Mouse (Mus musculus): ENCODE results near the gene Rbm28.

Gene Rbm28

DNA sequence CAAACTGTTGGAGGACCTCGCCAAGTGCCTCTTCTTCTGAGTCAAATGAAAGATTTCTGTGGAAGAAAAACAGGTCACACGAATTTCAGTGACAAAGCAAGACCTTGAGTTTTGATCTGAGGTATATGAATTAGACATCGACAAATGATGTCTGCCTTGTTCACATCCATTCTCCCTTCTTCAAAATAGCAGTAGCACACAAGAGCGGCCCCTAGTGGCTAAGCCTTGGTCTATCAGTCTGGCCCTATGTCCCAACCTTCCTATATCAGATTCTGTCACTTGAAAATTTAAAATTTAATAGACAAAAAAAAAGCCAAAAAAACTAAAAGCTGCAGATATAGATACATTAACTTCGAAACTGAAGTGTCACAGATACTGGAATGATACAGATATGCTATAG is 21.2 kb downstream of the Rbm28 start:
- DNase-seq (ENCODE audit: low spot score) = peak; percentile 72

GRCm38 (mm10) chr6:29137441-29137840 is 27.4 kb downstream of the Rbm28 start:
- DNase-seq (ENCODE audit: low spot score) = no peak

DNA sequence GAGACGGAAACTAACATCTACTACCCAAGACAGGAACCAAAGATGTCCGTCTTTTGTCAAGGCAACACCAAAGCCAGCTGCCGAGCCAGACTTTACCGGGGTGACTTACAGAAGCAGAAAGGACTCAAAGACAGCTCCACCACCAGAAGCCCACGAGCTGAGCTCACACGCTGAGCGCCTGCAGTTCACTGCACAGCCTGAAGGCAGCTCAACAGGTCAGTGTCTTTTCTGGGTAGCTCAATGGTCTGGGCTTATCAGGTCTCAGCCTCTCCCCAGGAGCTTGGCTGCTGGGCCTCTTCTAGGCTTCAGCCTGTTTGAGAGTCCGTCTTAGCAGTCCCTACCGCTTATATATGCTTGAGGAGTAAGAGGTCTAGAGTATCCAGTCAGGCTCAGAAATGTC is 31.7 kb downstream of the Rbm28 start:
- DNase-seq (ENCODE audit: low spot score) = no peak

DNA sequence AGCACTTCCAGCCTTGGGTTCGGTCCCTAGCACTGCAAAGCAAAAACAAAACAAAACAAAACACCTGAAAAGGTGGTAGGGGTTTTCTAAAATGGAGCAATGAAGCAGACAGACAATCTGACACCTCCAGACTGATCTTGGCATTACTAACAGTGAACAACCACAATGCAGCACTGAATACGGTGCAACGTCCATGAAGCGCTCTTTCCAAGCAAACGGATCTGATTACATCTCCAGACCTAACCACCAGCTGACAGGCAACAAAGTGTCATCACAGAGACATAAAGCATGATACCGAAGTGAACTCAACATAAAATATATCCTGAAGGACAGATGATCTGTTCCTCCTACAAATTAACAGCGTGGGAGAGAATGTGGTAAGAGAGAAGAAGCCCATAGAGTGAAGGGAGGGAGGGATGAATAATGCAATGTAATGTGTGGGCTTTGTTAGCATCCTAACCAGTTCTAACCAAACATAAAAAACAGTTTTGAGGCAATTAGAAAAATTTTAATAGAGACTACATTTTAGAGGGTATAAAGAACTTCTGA is 37.9 kb downstream of the Rbm28 start:
- no peak for DNase-seq (ENCODE audit: low spot score)

GRCm38 (mm10) chr6:29119990-29120389 is 44.8 kb downstream of the Rbm28 start:
- no peak for DNase-seq (ENCODE audit: low spot score)

- DNase-seq (ENCODE audit: low spot score) = no peak
Observed at GRCm38 (mm10) chr6:29118963-29119362, 45.8 kb downstream of the Rbm28 start.

DNA sequence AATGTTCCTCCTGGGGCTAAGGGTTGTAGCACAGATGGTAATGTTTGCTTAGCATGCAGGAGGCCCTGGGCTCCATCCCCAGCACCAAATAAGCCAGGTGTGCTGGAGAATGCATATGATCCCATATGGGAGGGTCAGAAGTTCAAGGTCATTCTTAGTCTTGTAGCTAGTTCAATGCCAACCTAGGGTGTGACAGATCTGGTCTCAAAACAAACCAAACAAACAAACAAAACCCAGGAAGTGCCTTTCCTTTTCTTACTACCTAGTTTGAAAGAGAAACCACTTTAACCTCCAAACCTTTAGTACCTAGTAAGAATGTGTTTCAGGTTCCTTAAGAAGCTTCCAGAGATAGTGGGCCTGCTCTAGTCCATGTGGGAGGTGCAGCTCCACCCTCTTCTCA is 46.6 kb downstream of the Rbm28 start:
- DNase-seq (ENCODE audit: low spot score) = no peak

- DNase-seq (ENCODE audit: low spot score) = no peak
Observed at GRCm38 (mm10) chr6:29117417-29118104, 47.2 kb downstream of the Rbm28 start.

- DNase-seq (ENCODE audit: low spot score) = no peak
Observed at GRCm38 (mm10) chr6:29115756-29116155, 49.0 kb downstream of the Rbm28 start.

- no peak for DNase-seq (ENCODE audit: low spot score)
Observed at GRCm38 (mm10) chr6:29111501-29111900, 53.3 kb downstream of the Rbm28 start.

GRCm38 (mm10) chr6:29108376-29108775 is 56.4 kb downstream of the Rbm28 start:
- no peak for DNase-seq (ENCODE audit: low spot score)

- no peak for DNase-seq (ENCODE audit: low spot score)
Observed at GRCm38 (mm10) chr6:29101248-29101864, 63.5 kb downstream of the Rbm28 start.

DNA sequence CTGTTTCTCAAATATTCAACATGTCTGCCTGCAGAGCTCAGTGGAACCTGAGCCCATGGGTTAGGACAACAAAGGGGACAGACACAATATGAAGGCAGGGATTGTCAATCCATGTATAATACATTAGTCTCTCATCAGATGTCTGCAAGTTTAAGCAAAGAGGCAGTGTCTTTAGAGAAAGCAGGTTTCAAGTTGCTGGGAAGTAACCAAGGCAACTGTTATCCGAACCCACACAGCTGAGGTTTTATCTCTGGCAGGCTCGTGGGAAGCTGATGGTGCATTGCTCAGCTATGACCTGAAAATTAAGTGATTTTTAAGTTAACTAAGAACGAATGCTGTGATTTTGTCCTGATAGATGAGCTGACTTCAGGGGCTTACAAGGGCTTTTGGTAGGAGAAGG is 64.4 kb downstream of the Rbm28 start:
- peak; percentile 36 for DNase-seq (ENCODE audit: low spot score)

DNA sequence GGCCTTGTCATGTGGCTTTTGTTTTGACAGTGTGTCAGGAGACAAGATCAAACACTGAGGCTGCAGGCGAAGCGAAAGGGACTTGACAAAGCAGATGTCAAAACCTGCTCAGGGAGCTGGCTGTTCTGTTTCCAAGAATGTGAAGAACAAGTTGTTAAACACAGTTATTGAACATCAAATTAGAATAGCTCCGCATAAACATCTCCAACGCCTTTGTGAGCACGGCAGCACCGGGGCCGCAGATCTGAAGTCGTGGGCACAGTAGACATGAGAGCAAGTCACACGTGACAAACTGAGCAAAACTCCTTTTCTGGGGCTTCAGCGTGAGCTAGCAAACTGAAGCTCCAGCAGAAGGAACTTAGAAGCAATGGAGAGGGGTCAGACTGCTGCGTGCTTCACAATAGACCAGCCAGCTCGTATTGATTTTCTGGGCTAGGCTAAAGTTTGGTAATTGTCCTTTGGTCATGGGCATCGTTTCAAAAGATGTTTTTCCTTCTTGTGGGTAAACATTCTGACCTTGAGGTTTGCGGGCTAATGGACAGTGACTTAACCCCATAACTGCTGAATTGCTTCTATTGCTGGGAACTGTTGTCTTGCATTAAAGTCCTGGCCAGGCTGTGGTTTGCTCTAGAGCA is 65.2 kb downstream of the Rbm28 start:
- DNase-seq (ENCODE audit: low spot score) = no peak

DNA sequence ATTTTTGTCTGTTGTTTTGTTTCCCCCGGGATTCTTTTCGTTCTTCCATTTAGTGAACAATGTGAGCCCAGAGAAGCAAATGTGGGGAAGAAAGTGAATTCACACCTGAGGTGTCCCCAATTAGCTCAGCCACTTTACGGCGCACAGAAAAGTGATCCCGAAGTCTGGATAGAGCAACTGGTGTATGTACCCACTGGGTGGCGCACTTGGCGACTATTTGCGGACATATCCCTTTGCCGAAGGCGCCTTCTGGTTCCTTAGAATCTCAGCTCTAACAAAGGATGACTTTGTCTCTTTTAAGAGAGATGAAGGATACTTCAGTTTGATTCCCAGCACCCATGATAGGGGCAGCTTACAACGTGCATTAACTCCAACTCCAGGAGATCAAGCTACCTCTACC is 71.9 kb downstream of the Rbm28 start:
- no peak for DNase-seq (ENCODE audit: low spot score)

DNA sequence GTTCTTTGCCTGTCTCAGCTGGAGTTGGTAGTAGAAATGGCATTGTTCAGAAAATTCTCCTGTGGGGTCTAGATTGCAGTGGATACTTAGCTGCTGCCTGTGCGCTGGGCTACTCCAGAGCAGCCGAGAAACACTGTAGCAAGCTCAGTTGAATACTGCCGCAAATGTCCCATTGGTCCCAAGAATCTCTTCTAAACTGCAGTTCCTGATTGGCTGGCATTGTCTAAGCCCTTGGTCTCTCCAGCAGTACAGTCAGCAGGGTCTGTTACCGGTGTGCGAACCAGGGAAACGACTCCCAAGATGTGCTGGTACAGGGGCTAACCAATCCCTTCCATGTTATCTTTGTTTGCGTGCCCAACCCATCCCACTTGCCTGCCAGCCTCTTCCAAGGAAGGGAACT is 72.6 kb downstream of the Rbm28 start:
- no peak for DNase-seq (ENCODE audit: low spot score)

DNA sequence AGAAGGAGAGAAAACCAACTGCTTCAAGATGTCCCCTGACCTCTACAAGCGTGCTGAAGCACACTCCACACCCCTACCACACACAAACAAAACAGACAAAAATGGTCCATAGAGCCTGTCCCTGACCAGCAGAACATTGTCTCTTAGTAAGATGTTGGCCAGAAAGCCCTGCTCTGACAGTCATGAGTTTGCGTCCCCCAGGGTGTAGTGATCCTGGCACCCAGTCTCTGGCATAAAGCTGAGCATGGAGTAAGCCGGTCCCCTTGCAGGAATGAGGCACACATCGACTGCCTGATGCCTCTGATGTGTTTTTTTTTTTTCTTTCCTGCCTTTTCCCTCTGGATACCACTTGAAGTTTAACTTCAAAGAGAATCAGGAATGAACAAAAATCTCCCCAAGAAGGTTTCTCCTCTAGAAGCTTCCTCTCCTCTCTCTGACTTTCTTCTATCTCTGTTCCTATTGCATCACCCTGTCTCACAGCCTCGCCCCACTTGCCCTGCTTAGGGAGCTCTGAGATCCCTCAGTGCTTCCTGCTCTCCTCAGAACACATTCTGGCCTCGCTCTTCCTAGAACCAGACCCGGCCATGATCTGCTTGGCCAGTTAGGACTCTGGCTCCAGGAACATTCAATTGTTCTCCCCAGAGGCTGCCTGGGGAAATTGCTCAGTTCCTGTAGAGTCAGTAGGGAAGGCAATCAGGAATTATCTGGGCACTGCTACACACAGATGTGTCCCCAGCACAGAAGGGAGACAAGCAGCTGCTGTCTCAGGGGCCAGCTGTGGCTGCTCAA is 76.7 kb downstream of the Rbm28 start:
- DNase-seq (ENCODE audit: low spot score) = peak; percentile 28

DNA sequence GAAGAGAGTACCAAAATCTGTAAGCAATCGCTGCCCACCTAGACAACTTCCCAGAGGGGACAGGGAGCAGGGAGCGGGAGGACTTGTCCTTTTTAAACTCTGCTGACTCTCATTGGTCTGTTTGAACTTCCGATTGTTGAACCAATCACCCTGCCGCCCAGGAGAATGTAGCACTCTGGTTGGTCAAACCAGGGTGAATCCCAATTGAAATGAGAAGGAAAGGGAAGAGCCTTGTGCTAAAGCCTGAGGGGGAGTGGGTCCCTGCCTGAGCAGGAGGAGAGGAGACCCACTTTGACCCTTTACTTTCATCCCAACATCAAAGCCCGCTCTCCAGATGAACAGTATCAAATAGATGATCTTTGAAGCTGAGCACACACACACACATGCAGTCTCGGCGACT is 80.4 kb downstream of the Rbm28 start:
- peak; percentile 31 for DNase-seq (ENCODE audit: low spot score)

DNA sequence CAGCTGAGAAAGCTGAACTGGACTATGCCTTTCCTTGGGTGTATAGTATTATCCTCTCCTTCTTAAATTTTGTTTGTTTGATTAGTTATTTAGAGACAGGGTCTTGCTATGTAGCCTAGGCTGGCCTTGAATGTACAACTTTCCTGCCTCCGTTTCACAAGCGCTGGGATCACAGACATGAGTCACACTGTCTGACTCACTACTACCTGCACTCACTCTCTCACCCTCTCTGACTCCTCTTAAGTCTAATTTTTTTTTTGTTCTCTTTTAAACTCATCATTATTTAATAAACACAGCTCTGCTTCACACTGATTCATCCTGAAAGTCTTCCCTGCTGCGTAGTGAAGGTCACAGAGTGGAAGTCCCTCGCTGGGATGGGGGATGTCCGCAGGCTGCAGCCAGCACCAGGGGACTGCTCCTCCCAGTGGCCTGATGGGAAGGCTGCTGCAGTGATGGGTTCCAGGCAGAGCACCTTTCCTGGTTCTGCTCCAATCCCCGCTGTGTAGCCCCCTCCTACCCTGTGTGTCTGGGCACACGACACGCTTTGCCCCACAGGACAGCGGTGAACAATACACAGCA is 81.9 kb downstream of the Rbm28 start:
- DNase-seq (ENCODE audit: low spot score) = no peak

DNA sequence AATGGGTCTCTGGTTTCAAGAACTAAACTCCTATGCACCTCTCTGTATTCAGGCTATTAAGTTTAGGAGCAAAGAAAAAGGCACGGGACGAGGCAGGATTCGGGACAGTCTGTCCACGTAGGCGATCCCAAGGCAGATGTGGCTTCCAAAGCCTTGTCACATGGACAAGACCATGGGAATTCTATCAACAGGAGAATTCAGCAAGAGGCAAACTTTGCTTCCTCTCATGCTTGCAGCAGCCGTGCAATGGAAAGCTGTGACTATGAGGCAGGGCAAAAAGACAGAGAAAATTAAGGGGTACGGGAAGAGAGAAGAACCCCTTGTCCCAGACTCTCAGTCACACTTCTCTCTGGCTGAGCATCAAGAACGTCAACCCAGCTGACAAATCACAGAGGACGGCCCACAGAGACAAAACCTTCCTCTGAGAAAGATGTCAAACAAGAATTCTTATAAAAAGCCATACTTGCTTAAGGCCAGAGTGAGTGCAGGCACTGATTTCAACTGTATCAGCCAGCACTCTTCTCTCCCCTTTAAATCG is 82.9 kb downstream of the Rbm28 start:
- DNase-seq (ENCODE audit: low spot score) = no peak

DNA sequence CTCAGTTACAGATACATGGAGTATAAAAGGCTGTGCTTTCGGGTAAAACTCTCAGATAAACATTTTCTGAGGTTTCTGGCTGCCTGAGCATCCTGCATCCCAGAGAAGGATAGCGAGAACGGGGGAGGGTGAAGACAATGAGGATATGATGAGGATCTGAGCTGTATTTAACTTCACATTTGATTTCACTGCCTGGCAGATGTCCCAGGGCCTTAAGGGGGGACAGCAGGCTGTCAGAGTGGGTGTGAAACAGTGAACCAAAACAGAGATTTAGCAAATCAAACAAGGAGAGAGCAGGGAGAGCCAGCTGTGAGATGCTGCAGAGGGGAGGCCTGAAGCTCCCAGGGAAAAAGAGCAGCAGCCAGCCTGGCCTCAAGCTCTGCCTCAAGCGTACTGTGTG is 85.5 kb downstream of the Rbm28 start:
- DNase-seq (ENCODE audit: low spot score) = no peak

DNA sequence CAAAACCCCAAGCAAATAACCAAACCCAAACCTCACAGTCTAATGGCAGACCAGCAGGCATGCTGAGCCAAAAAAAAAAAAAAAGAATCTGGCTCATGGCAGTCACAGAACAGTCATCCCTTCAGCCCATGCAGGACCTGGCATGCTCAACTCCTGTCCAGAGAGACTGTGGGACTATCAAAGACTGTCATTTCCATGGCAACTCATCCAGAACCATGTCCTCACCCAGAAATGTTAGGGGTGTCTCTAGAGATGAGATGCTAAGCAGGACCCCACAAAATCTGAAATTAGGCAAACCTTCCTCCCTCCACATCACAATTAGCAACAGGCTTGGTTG is 90.7 kb downstream of the Rbm28 start:
- DNase-seq (ENCODE audit: low spot score) = no peak

Data from embryo, embryonic 10.5 days (tissue).